Mouse (Mus musculus): ENCODE data around the gene Fibp. TPM values are rescaled to one million over a fixed set of nuclear protein-coding genes. Genes with fewer than 3 reads are reported as not detected.
"Not testable (repeated sequence)": the region's sequence is repeated elsewhere in the genome, so short reads cannot be mapped to it uniquely, and the experiment has no call there.

Fibp gene
- polyA plus RNA-seq, 1 experiment, result 69.7 TPM

DNA sequence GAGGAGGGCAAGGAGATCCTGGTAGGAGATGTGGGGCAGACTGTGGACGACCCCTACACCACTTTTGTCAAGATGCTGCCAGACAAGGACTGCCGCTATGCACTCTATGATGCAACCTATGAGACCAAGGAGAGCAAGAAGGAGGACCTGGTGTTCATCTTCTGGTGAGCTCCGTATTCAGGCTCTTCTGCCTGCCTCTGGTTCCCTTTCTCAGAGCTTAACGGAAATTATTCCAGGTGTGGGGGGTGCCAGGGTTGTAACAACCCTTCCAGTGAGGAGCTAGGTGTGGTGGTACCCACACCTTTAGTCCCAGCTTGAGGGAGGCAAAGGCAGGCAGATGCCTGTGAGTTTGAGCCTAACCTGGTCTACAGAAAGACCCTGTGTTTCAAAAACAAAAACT lies 32.2 kb downstream of the Fibp start:
- Histone ChIP-seq H3K27ac (ENCODE audit: insufficient read depth, low read depth, low read length) (no peak overlapping the region), H3K4me1 (ENCODE audit: control insufficient read depth, insufficient read depth, low read length) (peaks cover 3% of the 10 kb centered on the region), H3K4me3 (ENCODE audit: insufficient read depth, low read length) (peak overlapping the region; percentile 86)
- no peak for TF ChIP-seq POLR2A (IDR thresholded peaks at IDR 0.05; ENCODE audit: borderline replicate concordance, low read depth, low read length)
- no peak for TF ChIP-seq CTCF (IDR thresholded peaks at IDR 0.05; ENCODE audit: low read depth, low read length)

DNA sequence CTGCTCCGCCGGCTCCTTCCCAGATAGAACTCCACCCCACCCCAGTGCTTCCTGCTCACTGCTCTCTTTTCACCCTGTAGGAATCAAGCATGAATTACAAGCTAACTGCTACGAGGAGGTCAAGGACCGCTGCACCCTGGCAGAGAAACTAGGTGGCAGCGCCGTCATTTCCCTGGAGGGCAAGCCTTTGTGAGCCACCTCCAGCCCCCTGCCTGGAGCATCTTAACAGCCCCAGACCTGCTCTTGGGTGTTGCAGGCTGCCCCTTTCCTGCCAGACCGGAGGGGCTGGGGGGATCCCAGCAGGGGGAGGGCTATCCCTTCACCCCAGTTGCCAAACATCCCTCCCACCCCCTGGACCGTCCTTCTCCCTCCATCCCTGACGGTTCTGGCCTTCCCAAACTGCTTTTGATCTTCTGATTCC lies 32.9 kb downstream of the Fibp start:
- H3K27ac ChIP-seq (ENCODE audit: insufficient read depth, low read depth, low read length); H3K4me3 ChIP-seq (ENCODE audit: insufficient read depth, low read length); H3K4me1 ChIP-seq (ENCODE audit: control insufficient read depth, insufficient read depth, low read length): not testable (repeated sequence)

DNA sequence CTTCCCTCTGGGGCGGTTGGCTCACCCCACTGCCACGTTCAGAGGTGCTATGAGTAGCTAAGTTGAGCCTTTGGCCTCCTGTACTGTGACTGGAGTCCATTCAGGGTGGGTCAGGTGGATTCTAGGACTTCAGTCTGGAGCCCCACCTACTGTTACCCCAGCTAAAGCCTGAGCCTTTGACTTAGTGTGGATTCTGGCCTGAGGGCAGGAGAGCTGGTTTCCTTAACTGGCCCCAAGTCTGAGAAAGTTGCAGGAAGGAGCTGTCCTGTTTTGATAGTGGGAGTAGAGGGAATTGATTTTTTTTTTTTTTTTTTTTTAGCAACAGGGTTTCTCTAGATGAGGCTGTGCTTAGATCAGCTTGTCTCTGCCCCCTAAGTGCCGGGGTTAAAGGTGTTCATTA lies 33.9 kb downstream of the Fibp start:
- Histone ChIP-seq H3K4me1 (ENCODE audit: control insufficient read depth, insufficient read depth, low read length) (peaks cover 3% of the 10 kb centered on the region), H3K4me3 (ENCODE audit: insufficient read depth, low read length) (no peak overlapping the region), H3K27ac (ENCODE audit: insufficient read depth, low read depth, low read length) (no peak overlapping the region)
- TF ChIP-seq CTCF (IDR thresholded peaks at IDR 0.05; ENCODE audit: low read depth, low read length) (no peak), POLR2A (IDR thresholded peaks at IDR 0.05; ENCODE audit: borderline replicate concordance, low read depth, low read length) (no peak)

DNA sequence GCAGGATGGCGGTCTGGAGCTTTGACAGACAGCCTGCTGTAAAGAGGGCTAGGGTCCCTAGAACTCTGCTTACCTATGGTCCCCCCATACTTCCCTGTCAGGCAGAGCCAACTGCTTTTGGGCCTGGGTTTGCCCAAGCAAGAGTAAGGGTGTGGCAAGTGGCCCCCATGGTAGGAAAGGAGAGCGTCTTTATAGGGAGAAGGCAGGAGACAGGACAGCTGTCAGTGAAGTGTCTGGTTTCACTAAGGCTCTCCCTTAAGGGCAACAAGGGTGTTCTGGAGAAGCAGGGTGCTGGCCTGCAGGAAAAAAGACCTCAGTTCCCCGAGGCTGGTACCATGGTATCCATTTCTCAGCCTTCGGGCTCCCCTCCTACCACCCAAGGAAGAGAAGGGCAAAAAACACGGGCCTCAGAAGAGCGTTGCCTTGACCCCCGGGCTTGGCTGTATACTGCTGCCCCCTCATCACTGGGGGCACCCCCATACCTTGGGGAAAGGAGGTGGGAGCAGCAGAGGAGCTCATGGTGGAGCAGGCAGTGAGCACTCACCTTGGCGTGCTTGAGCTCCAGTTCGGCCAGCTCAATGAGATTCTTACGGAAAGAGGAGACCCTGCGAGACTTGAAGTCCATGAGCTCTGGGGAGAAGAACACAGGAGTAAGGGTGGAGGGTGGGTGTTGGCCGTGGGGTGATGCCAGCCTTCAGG lies 35.1 kb downstream of the Fibp start:
- H3K4me3 ChIP-seq (ENCODE audit: insufficient read depth, low read length), result no peak overlapping the region
- peaks cover 3% of the 10 kb centered on the region for H3K4me1 ChIP-seq (ENCODE audit: control insufficient read depth, insufficient read depth, low read length)
- no peak overlapping the region for H3K27ac ChIP-seq (ENCODE audit: insufficient read depth, low read depth, low read length)
- TF ChIP-seq CTCF (IDR thresholded peaks at IDR 0.05; ENCODE audit: low read depth, low read length) (no peak), POLR2A (IDR thresholded peaks at IDR 0.05; ENCODE audit: borderline replicate concordance, low read depth, low read length) (no peak)

DNA sequence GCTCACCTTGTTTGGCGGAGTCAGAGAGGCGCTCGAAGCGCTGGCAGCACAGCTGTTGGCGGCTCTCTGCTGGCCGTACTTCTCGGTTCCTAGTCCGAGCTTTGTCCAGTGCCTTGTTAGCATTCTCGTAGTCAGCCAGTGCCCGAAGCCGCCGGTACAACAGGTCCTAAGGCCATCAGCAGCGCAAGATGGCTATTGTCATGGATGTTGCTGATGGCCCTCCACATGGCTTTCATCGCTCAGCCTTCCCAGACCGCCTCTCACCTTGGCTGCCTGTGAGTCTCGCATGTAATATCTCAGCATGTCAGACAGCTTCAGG lies 35.6 kb downstream of the Fibp start:
- no peak for TF ChIP-seq CTCF (IDR thresholded peaks at IDR 0.05; ENCODE audit: low read depth, low read length)
- TF ChIP-seq POLR2A (IDR thresholded peaks at IDR 0.05; ENCODE audit: borderline replicate concordance, low read depth, low read length), result no peak
- Histone ChIP-seq H3K4me1 (ENCODE audit: control insufficient read depth, insufficient read depth, low read length) (peaks cover 3% of the 10 kb centered on the region), H3K27ac (ENCODE audit: insufficient read depth, low read depth, low read length) (no peak overlapping the region), H3K4me3 (ENCODE audit: insufficient read depth, low read length) (no peak overlapping the region)

DNA sequence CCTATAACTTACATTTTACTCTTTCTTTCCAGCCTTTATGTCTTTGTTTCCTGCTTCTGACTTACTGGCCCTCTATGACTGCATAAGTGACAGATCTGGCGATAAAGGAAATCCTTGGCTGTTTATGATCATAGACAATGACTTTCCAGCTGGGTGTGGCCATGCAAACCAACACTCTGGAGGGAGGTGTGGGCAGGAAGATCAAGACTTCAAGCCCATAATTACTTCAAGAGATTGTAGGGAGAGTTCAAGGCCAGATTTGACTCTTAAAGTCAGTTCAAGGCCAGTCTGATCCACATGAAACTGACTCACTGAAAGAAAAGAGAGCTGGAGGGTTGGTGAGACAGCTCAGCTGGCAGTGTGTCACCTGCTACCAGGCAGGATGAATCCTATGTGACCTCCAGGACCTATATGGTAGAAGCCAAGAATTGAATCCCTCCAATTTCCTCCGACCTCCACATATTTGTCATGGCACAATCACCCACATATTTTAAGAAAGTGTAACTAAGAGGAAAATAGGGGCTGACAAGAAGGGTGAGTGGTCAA lies 40.0 kb downstream of the Fibp start:
- Histone ChIP-seq H3K27ac (ENCODE audit: insufficient read depth, low read depth, low read length) (no peak overlapping the region), H3K4me1 (ENCODE audit: control insufficient read depth, insufficient read depth, low read length) (no peaks in the 10 kb centered on the region), H3K4me3 (ENCODE audit: insufficient read depth, low read length) (no peak overlapping the region)
- TF ChIP-seq POLR2A (IDR thresholded peaks at IDR 0.05; ENCODE audit: borderline replicate concordance, low read depth, low read length) (no peak), CTCF (IDR thresholded peaks at IDR 0.05; ENCODE audit: low read depth, low read length) (no peak)

DNA sequence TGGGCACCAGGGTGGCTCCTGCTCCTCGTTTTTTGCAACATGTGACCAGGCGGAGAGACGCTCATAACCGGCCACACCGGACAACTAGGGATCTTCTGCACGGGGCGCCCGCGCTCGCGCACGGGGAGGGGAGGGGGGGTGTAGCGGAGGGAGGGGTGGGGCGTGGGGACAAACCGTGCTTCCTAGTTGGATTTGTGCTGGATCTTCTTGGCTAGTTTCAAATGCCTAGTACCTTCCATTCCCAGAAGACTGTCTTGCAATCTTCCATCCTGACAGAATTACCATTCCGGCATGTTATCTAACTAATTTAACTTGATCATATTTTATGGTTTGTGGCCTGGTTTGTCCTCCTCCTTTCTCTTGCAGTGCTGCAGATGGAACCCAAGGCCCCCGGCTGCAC lies 43.3 kb downstream of the Fibp start, which contains the start of gene 1700020D05Rik:
Gene 1700020D05Rik, minus strand, starts transcription at position 101 of the 400 bp plus-strand sequence.
- no peak within 1 kb of the TSS for H3K4me3 ChIP-seq (ENCODE audit: insufficient read depth, low read length)
- no peak within 1 kb of the TSS for H3K27ac ChIP-seq (ENCODE audit: insufficient read depth, low read depth, low read length)
- no peaks in the 10 kb centered on the region for H3K4me1 ChIP-seq (ENCODE audit: control insufficient read depth, insufficient read depth, low read length)
- TF ChIP-seq CTCF (IDR thresholded peaks at IDR 0.05; ENCODE audit: low read depth, low read length) (no peak), POLR2A (IDR thresholded peaks at IDR 0.05; ENCODE audit: borderline replicate concordance, low read depth, low read length) (no peak)

DNA sequence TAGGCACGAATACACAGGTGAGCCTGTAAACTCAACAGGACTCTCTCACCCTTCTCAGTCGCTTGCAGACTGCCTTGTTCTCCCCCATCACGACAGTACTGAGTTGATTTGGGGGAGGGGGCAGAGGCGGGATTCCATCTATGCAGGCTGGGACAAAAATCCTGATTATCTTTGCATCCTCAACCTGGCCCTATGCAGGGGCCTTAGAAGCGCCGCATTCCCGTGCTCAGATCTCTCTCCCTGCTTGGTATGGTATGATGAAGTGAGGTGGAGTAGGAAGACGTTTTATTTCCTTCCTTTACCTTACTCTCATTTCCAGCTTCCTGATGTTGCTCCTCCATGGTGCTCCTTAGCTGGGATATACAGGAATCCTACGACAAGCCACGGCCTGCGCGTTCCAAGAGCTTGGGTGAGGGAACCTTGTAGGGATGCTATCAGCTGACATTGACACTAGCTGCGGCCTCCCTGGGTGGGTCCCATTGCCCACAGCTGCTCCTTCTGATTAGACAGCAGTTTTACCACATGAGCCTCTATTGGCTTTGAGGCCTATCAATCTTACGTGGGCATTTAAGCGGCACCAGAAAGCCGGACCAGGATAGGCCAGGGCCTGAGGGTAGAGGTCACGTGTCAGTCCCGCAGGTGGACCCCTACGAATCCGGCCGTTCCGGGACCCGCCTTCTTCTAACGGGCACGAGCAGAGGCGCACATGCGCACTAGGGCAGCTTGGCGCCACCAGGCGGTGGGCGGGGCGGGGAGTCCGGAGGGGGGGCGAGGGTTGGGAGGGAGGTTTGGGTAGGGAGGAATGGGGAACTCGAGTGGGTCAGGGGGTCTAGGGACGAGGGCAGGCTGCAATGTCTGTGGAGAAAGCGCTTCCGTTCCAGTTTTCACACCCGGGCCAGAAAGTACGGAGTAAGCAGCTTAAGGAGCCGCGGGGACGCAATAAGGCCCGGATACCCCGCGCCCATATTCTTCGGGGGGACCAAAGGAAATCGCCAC lies 49.9 kb downstream of the Fibp start, which contains the start of gene Snx32:
Gene Snx32, minus strand, starts transcription at position 508 of the 996 bp plus-strand sequence.
- Histone ChIP-seq H3K27ac (ENCODE audit: insufficient read depth, low read depth, low read length) (peak within 1 kb of the TSS; percentile 76), H3K4me3 (ENCODE audit: insufficient read depth, low read length) (peak within 1 kb of the TSS; percentile 80), H3K4me1 (ENCODE audit: control insufficient read depth, insufficient read depth, low read length) (peaks cover 14% of the 10 kb centered on the region)
- TF ChIP-seq CTCF (IDR thresholded peaks at IDR 0.05; ENCODE audit: low read depth, low read length) (no peak; the same call in 1 of the 2 replicates), POLR2A (IDR thresholded peaks at IDR 0.05; ENCODE audit: borderline replicate concordance, low read depth, low read length) (peak; percentile 65; the same call in 1 of the 2 replicates)

DNA sequence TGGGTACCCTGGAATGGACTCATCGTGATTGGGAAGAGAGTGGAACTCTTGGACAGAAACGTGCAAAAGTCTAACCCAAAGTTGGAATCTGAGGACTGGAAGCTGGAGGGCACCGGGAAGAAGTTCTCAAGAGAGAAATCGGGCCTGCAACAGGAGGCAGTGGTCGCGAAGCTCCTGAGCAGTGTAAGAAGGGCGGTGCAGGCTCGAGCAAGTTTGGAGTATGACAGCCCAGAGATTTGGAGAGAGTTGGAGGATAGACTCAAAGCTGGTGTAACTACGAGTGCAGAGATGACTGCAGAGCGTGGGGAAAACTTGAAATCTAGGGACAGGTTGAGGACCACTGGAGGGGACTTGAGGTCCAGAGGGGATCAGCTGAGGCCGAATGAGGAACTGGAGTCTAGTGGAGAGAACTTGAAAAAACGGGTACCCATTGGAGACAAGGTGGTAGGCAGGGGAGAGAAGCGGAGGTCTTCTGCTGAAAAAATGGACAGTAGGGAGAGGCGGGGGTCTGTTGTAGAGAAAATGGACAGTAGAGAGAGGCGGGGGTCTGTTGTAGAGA lies 50.7 kb downstream of the Fibp start:
- peak overlapping the region; percentile 80 for H3K4me3 ChIP-seq (ENCODE audit: insufficient read depth, low read length)
- TF ChIP-seq POLR2A (IDR thresholded peaks at IDR 0.05; ENCODE audit: borderline replicate concordance, low read depth, low read length) (no peak), CTCF (IDR thresholded peaks at IDR 0.05; ENCODE audit: low read depth, low read length) (no peak)
- H3K4me1 ChIP-seq (ENCODE audit: control insufficient read depth, insufficient read depth, low read length), result peaks cover 14% of the 10 kb centered on the region
- H3K27ac ChIP-seq (ENCODE audit: insufficient read depth, low read depth, low read length), result peak overlapping the region; percentile 76

Measured in bone marrow macrophage, adult 2 months (primary cell).